Mouse (Mus musculus): ENCODE data around the gene Agt.

GRCm38 (mm10) chr8:124567584-124567983 is 1.9 kb downstream of the Agt start:
- TF ChIP-seq CTCF (IDR thresholded peaks at IDR 0.05; ENCODE audit: low read depth) (no peak), EP300 (optimal IDR thresholded peaks at IDR 0.05) (no peak)

Data from stomach, postnatal 0 days (tissue).